Mouse (Mus musculus) mature B cell (primary cell): ENCODE data around the gene Thegl.

Experiments used
- in situ Hi-C: fragments of 300-500 bp; cut with MboI; formaldehyde crosslinking; loops from 2 replicates; pipeline ENCODE4 v1.14.3; 2019

Gene Thegl

DNA sequence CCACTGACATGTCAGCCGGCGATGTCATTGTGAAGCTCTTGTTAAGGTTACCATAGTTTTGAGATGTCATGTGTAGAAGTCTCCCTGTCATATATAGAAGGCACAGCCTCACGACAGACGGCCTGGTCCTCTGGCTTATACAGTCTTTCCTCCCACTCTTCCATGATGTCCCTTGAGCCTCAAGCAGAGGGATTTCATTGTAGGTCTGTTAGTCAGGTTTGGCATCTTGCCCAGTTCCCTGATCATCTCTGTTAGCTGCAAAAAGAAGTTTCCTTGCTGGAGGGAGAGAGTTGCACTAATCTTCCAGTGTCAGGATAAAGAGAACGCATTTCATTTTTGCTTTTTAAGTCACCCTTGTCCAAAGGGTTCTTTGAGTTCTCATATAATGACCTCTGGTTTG is 36.8 kb downstream of the Thegl start:
- in situ Hi-C loops, result no loop called here

DNA sequence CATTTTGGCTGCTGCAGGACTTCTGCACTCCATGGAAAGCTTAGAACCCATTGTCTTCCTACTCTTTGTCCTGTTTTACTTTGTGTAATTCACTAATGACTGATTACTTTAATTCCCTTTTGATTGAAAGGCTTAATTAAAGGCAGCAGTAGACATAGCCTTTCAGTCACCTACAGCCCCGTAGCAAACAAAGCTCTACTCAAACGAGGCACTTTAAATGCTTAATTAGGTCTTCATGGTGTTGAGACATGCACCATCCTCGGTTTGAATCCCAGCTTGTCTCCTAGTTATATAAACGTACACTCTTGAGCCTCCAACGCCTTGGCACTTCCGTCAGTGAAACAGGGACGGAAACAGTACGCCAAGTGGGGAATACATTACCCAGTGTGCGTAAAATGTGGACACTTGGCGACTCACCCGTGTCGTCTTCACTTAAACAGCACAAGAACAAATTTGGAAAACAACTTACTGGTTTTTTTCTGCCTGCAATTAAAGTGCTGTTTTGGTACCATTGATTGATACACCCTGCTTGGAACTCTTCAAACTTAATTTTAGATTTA is 41.1 kb downstream of the Thegl start:
- in situ Hi-C loops, result no loop called here

DNA sequence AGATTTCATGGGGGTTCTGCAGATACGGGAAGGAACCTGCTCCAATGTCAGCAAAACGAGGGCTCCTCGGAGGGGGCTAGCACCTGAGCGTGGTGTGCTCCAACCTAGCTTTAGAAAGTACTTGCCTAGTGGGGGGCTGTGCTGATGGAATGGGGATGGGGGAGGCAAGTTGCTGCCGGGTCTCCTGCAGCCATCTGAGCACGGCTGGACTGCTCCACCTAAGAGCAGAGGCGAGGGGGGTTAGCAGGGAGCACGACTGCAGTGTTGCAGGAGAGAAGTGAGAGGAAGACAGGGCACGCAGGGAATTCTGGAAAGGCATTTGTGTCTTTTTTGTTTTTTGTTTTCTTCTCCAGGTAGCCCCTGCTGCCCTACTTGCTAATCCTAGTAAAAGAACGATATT is 44.5 kb downstream of the Thegl start:
- in situ Hi-C loops, result no loop called here

GRCm38 (mm10) chr5:77061372-77062038 is 45.7 kb downstream of the Thegl start:
- in situ Hi-C loops, result no loop called here

GRCm38 (mm10) chr5:77067321-77067720 is 51.5 kb downstream of the Thegl start:
- in situ Hi-C loops, result no loop called here

DNA sequence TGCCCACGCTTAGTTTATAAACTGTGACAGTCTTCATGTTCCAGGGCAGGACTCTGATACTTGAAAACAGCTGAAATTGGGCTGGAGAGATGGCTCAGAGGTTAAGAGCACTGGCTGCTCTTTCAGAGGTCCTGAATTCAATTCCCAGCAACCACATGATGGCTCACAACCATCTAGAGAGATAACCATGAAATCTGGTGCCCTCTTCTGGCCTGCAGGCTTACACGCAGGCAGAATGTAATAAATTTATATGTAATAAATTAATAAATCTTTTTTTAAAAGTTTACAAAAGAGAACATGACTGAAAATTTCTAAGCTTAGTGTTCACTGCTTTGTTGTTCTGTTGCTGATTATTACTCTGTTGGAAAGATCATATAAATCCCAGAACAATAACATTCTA is 55.2 kb downstream of the Thegl start:
- in situ Hi-C loops, result no loop called here

GRCm38 (mm10) chr5:77071626-77072025 is 55.8 kb downstream of the Thegl start:
- in situ Hi-C loops, result no loop called here

DNA sequence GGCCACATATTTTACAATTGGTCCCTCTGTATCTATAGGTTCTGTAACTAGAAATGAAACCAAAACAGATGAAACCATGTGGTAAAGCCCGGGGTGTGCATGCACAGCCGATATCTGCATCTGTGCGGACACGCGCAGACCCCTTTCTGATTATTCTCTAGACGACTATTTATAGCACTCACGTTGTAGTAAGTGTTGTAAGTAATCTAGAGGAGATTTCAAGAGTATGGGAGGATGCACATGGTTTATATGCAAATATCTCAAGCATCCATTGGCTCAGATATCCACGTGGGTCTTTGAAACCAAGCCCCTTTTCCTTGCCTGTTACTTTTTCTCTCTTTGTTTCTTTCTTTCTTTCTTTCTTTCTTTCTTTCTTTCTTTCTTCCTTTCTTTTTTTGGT is 58.0 kb downstream of the Thegl start:
- in situ Hi-C loops, result no loop called here

DNA sequence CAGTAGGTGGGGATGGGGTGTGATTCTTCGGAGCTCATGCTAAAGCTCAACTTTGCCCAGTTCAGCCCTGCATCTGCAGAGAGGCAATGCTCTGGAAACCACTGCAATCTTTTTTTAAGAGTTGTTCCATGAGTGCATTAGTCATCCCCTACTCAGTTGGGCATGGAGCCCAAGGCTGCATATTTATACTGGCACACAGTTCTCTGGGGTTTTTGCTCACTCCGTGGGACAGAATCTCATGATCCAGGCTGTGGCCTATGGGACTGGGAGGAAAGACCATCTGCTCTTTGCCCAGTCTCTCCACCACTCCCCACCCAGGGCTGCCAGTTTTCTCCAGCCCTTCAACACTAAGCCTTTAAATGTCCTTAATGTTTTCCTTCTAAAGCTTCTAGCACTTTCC is 59.1 kb downstream of the Thegl start:
- in situ Hi-C loops, result no loop called here

GRCm38 (mm10) chr5:77075951-77076350 is 60.1 kb downstream of the Thegl start:
- in situ Hi-C loops, result no loop called here

GRCm38 (mm10) chr5:77080761-77081160 is 64.9 kb downstream of the Thegl start:
- in situ Hi-C loops, result no loop called here

- in situ Hi-C loops, result no loop called here
Observed at GRCm38 (mm10) chr5:77082735-77083134, 66.9 kb downstream of the Thegl start.

- in situ Hi-C loops, result no loop called here
Observed at GRCm38 (mm10) chr5:77084418-77084817, 68.6 kb downstream of the Thegl start.

GRCm38 (mm10) chr5:77085753-77086450 is 70.1 kb downstream of the Thegl start:
- in situ Hi-C loops, result no loop called here

DNA sequence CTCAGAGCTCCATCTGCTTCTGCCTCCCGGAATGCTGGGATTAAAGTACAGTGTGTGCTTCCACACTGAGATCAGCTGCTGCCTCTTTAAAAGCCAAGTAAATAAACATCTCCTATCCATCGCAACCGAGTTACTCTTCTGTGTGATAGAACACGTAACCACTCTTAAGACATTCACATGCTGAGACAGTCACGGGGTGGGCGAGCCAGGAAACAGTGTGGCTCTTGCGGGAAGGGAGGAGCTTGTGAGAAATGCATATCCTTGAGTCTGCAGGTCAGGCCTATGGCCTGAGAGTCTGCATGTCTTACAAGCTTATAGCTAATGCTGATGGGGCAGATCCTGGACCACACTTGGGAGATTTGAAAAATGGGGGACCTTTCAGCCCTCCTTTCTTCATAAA is 70.7 kb downstream of the Thegl start:
- in situ Hi-C loops, result no loop called here

DNA sequence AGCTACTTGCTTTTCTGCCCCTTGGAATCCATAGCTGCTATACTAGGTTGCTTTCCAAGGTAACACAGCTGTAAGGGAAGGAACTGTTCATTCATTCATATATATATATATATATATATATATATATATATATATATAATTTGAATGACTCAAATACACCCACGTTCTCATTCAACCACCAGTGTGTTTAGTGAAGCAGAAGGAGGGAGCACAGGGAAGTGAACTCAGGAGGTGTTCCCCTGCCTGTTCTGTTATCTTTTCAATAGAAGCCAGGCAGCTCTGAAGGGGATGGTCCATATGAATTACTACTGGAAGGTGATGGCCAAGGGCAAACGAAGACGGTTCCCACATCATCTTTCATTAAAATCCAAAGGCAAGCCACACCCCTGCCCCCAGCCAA is 71.3 kb downstream of the Thegl start:
- in situ Hi-C loops, result no loop called here

- in situ Hi-C loops, result no loop called here
Observed at GRCm38 (mm10) chr5:77089294-77089693, 73.5 kb downstream of the Thegl start.

- in situ Hi-C loops, result no loop called here
Observed at GRCm38 (mm10) chr5:77089901-77090300, 74.1 kb downstream of the Thegl start.

DNA sequence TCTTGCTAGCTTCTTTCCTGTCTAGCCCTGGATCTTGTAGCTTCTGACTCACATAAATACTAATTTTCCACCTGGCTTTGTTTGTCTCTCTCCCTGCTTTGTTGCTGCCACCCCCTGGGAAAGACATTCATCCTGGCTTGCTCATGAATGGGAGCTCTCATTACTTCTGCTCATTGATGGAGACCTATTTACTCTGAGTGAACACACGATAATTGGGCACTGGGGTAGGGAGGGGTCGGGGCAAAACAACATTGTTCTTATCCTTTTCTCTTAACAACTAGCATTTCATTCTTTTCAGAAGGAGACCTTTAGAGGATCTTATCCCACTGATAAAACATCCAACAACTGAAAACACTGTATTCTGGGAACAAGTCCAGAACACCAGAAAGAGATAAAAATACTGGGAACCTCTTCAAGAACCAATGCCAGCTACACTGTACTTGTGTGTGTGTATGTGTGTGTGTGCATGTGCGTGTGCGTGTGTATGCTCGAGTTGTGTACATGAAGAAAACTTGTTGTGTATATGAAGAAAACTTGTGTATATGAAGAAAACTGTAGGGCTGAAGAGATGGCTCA is 74.8 kb downstream of the Thegl start:
- in situ Hi-C loops, result no loop called here

DNA sequence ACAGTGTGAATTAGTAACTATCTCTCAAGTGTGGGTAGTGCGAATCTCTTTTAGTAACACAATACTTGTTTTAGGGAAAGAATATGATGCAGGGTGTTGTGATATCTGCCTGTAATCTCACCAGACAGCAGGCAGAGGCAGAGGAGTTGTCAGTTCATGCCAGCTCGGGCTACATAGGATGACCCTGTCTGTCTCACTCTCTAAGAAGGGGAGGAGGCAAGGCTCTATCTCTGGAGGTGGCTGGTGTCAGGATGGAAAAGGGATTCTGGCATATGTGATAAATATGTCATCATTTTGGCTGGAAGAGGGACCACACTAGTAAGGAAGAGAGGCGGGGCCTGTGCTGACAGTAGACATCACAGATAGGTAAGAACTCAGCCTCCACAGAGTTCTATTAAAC is 76.1 kb downstream of the Thegl start:
- in situ Hi-C loops, result no loop called here

- in situ Hi-C loops, result no loop called here
Observed at GRCm38 (mm10) chr5:77092531-77092930, 76.7 kb downstream of the Thegl start.

GRCm38 (mm10) chr5:77093961-77094360 is 78.1 kb downstream of the Thegl start:
- in situ Hi-C loops, result no loop called here
